ENCODE assay signal across 8 mouse cellular contexts in genomic region chr1:64737502-64738179, GRCm38 (mm10). TPM values are rescaled to one million over a fixed set of nuclear protein-coding genes. Genes with fewer than 3 reads are reported as not detected.
A peak's percentile ranks its signal among the peaks of the same experiment; 100 is the strongest.
DNase-seq lines count a peak whose midpoint lies in the region; ATAC-seq and TF ChIP-seq lines count a peak whose summit lies in the region.

TSS of gene Fzd5 (minus strand) at chr1:64737751.

- H3K4me1 ChIP-seq in G1E (ENCODE audit: insufficient read depth, low read depth, low read length) = peaks cover 63% of the 10 kb centered on the region
- H3K4me1 ChIP-seq in forebrain, embryonic 14.5 days (ENCODE audit: control insufficient read depth, insufficient read depth, low read length) = peaks cover 19% of the 10 kb centered on the region
- H3K4me1 ChIP-seq in lung, adult 2 months (ENCODE audit: control insufficient read depth, insufficient read depth, low read length) = peaks cover 15% of the 10 kb centered on the region
- H3K4me1 ChIP-seq in neural tube, embryonic 15.5 days = peaks cover 40% of the 10 kb centered on the region

- H3K9ac ChIP-seq in forebrain, embryonic 14.5 days (ENCODE audit: low read length) = peak within 1 kb of the TSS; percentile 61
- peak within 1 kb of the TSS; percentile 41 for H3K9ac ChIP-seq in neural tube, embryonic 15.5 days (replicated peaks)

- no peak within 1 kb of the TSS for H3K27ac ChIP-seq in forebrain, embryonic 14.5 days (ENCODE audit: low read depth, low read length)
- no peak within 1 kb of the TSS for H3K27ac ChIP-seq in neural tube, embryonic 15.5 days (replicated peaks)

- H3K9me3 ChIP-seq in G1E (replicated peaks) = no peaks in the 10 kb centered on the region
- H3K9me3 ChIP-seq in forebrain, embryonic 14.5 days (replicated peaks; ENCODE audit: control insufficient read depth, low read length) = no peaks in the 10 kb centered on the region
- no peaks in the 10 kb centered on the region for H3K9me3 ChIP-seq in neural tube, embryonic 15.5 days (replicated peaks)

- peak; percentile 95 for TF ChIP-seq POLR2A in lung, adult 2 months (IDR thresholded peaks at IDR 0.05; ENCODE audit: borderline replicate concordance, extremely low read depth, low read depth, low read length)

- intact Hi-C loops in heart, postnatal 14 days (cut with DNase I) = loop anchor here (1.0 kb wide), 1 partner anchor 181 kb away; no protein-coding TSS in a partner anchor

- no peak for TF ChIP-seq CTCF in G1E (IDR thresholded peaks at IDR 0.05; ENCODE audit: low read depth, low read length)
- no peak for TF ChIP-seq CTCF in lung, adult 2 months (IDR thresholded peaks at IDR 0.05; ENCODE audit: insufficient read depth, low read length)

- peak within 1 kb of the TSS; percentile 97 for H3K4me2 ChIP-seq in forebrain, embryonic 14.5 days (ENCODE audit: low read length)
- peak within 1 kb of the TSS; percentile 83 for H3K4me2 ChIP-seq in neural tube, embryonic 15.5 days

- peaks cover 22% of the 10 kb centered on the region for H3K36me3 ChIP-seq in G1E (replicated peaks)
- H3K36me3 ChIP-seq in forebrain, embryonic 14.5 days (ENCODE audit: control insufficient read depth, insufficient read depth, low read length) = no peaks in the 10 kb centered on the region
- H3K36me3 ChIP-seq in neural tube, embryonic 15.5 days = no peaks in the 10 kb centered on the region

- peak; percentile 64 for ATAC-seq in G1E (ENCODE audit: extremely low read depth, insufficient number of reproducible peaks, low FRiP score, poor library complexity, severe bottlenecking)
- peak; percentile 93 for ATAC-seq in forebrain, embryonic 14.5 days
- peak; percentile 88 for ATAC-seq in neural tube, embryonic 15.5 days (ENCODE audit: low FRiP score)

- DNase-seq in G1E (ENCODE audit: low spot score) = peak; percentile 93
- peak; percentile 78 for DNase-seq in cerebellum, adult 11 months
- peak; percentile 93 for DNase-seq in forebrain, embryonic 14.5 days (ENCODE audit: low spot score)
- DNase-seq in heart, postnatal 14 days = peak; percentile 94 to 95
- peak; percentile 88 for DNase-seq in large intestine, adult 2 months (ENCODE audit: low read depth, low spot score)
- peak; percentile 92 for DNase-seq in lung, adult 2 months
- DNase-seq in testis, postnatal 10 days (ENCODE audit: low spot score) = peak; percentile 96

- H3K4me3 ChIP-seq in G1E (ENCODE audit: low read depth, low read length) = peak within 1 kb of the TSS; percentile 90
- peak within 1 kb of the TSS; percentile 59 for H3K4me3 ChIP-seq in forebrain, embryonic 14.5 days (ENCODE audit: low read depth, low read length)
- H3K4me3 ChIP-seq in lung, adult 2 months (replicated peaks; ENCODE audit: extremely low read depth, low read depth, low read length) = peak within 1 kb of the TSS; percentile 60
- peak within 1 kb of the TSS; percentile 62 for H3K4me3 ChIP-seq in neural tube, embryonic 15.5 days (replicated peaks)

- H3K27me3 ChIP-seq in G1E (ENCODE audit: insufficient read depth, low read length) = no peaks in the 10 kb centered on the region
- peaks cover 60% of the 10 kb centered on the region for H3K27me3 ChIP-seq in forebrain, embryonic 14.5 days (replicated peaks; ENCODE audit: control insufficient read depth, insufficient read depth, low read length)
- H3K27me3 ChIP-seq in neural tube, embryonic 15.5 days (replicated peaks) = peaks cover 61% of the 10 kb centered on the region

- under 1% methylated on average over 48 of the region's 73 CpGs for WGBS in forebrain, embryonic 14.5 days
- WGBS in large intestine, adult 2 months = under 1% methylated on average over 71 of the region's 73 CpGs
- 1% methylated on average over 69 of the region's 73 CpGs for WGBS in lung, adult 2 months
- under 1% methylated on average over 49 of the region's 73 CpGs for WGBS in neural tube, embryonic 15.5 days

RNA-seq across cellular contexts. Expression of gene Fzd5, which starts in this region (rescaled TPM):
- total RNA-seq in G1E (2014; fragmentation: Nextera tagmentation) (8.6 and 9.6 TPM in 2 replicates), G1E (2017) (3.1 and 4.4 TPM in 2 replicates)
- 23.2 and 24.0 TPM in 2 replicates for polyA plus RNA-seq in G1E (2012)
- 0.88 and 0.91 TPM in 2 replicates for polyA plus RNA-seq in forebrain, embryonic 14.5 days (2014; fragmentation: Nextera tagmentation; extraction: Ambion mirVana)
- 1 to 10 TPM; 4.7 to 4.9 TPM for total RNA-seq in heart, postnatal 14 days (2021)
- polyA plus RNA-seq in large intestine, adult 2 months (2012; rRNA removed) = 36.4 and 87.3 TPM in 2 replicates
- 28.2 and 30.9 TPM in 2 replicates for polyA plus RNA-seq in lung, adult 2 months (2012; rRNA removed)
- polyA plus RNA-seq in neural tube, embryonic 15.5 days (2015; fragmentation: Nextera tagmentation; extraction: Ambion mirVana) = 0.26 and 0.74 TPM in 2 replicates

Comparison
In these comparisons a context has a peak if more than half of its experiments do, and no peak if none do; other contexts are left out.
1. RNA of gene Fzd5 (polyA plus RNA-seq): 36.4 to 87.3 TPM in large intestine, adult 2 months, 28.2 to 30.9 TPM in lung, adult 2 months and 23.2 to 24.0 TPM in G1E; 0.88 to 0.91 TPM in forebrain, embryonic 14.5 days and 0.26 to 0.74 TPM in neural tube, embryonic 15.5 days; every median in the first group is over 10 times any median in the second.
2. Peak in DNase-seq, ATAC-seq, H3K4me3 ChIP-seq, H3K9ac ChIP-seq and H3K4me2 ChIP-seq in forebrain, embryonic 14.5 days; RNA of the gene not detected or under 1 TPM.
3. Peak in ATAC-seq, H3K4me3 ChIP-seq, H3K9ac ChIP-seq and H3K4me2 ChIP-seq in neural tube, embryonic 15.5 days; RNA of the gene not detected or under 1 TPM.
4. Peak in every context shown above with its lines, with median percentiles within 50 percentile points of each other: ATAC-seq, DNase-seq and H3K4me3 ChIP-seq.